Mouse (Mus musculus) thymus, adult 2 months (tissue): Measurements from ENCODE around the gene 4930524J08Rik. TPM values are rescaled to one million over a fixed set of nuclear protein-coding genes. Genes with fewer than 3 reads are reported as not detected.

Experiments used
- DNase-seq: peaks from one replicate; pipeline ENCODE4 v3.0.0; 2021
- H3K27ac ChIP-seq: fragments of 200-500 bp; 2 replicates; pipeline ENCODE4 v1.5.1; 2012; ENCODE audit warnings: low read length, control low read depth; ENCODE audit not compliant: control insufficient read depth, insufficient read depth
- H3K27me3 ChIP-seq: fragments of 200-500 bp; 2 replicates; pipeline ENCODE4 v1.6.1; 2012; ENCODE audit warnings: mild to moderate bottlenecking, low read length, moderate library complexity, mixed read lengths; ENCODE audit not compliant: control insufficient read depth, insufficient read depth
- H3K36me3 ChIP-seq: fragments of 200-500 bp; 2 replicates; pipeline ENCODE4 v1.6.1; 2012; ENCODE audit warnings: mild to moderate bottlenecking, low read length, moderate library complexity; ENCODE audit not compliant: control insufficient read depth, insufficient read depth
- H3K4me1 ChIP-seq: fragments of 200-500 bp; replicated peaks from 2 replicates; pipeline ENCODE4 v1.6.1; 2012; ENCODE audit warnings: low read length; ENCODE audit not compliant: control insufficient read depth, insufficient read depth
- H3K4me3 ChIP-seq: fragments of 200-500 bp; 2 replicates; pipeline ENCODE4 v1.5.1; 2012; ENCODE audit warnings: mild to moderate bottlenecking, low read length, control low read depth, moderate library complexity; ENCODE audit not compliant: control insufficient read depth, insufficient read depth
- CTCF ChIP-seq: fragments of 200-500 bp; IDR thresholded peaks from 2 replicates; pipeline ENCODE4 v1.5.1; 2012; ENCODE audit warnings: mild to moderate bottlenecking, control low read depth, low read length, moderate library complexity, borderline replicate concordance; ENCODE audit not compliant: control insufficient read depth, poor library complexity, insufficient read depth; ENCODE audit errors: extremely low read depth
- POLR2A ChIP-seq: fragments of 200-500 bp; IDR thresholded peaks from 2 replicates; pipeline ENCODE4 v1.6.1; 2012; ENCODE audit warnings: mild to moderate bottlenecking, low read length, control low read depth, moderate library complexity; ENCODE audit not compliant: control insufficient read depth, poor library complexity, insufficient read depth; ENCODE audit errors: extremely low read depth
- WGBS: fragments of 180-500 bp; shearing (Covaris S2); methylation state at CpG from one replicate; pipeline ENCODE4 v1.1.7; 2018; 5-methylcytosine and 5-hydroxymethylcytosine counted together
- polyA plus RNA-seq: library from polyadenylated mRNA; depleted of rRNA; stranded (reverse); fragments of >200 nt; gene quantifications from 2 replicates; pipeline ENCODE4 v1.2.3, GENCODE M21; 2012; rRNA removed

The 4930524J08Rik gene
- 3.9 and 5.6 TPM in 2 replicates for polyA plus RNA-seq

- Histone ChIP-seq H3K36me3 (no peaks in the 10 kb centered on the region), H3K4me1 (peaks cover 6% of the 10 kb centered on the region), H3K4me3 (peak within 1 kb of the TSS; percentile 96), H3K27ac (peak within 1 kb of the TSS; percentile 74), H3K27me3 (no peaks in the 10 kb centered on the region)
- under 1% methylated on average over 93 of the region's 97 CpGs for whole genome bisulfite sequencing
- peak; percentile 85 for DNase-seq
- TF ChIP-seq CTCF (no peak), POLR2A (peak; percentile 90)
These were observed at the start of gene 4930524J08Rik, which contains the start of gene Hnrnpd for GRCm38 (mm10) chr5:99978699-99979442. 4930524J08Rik (plus strand) TSS chr5:99979061. Hnrnpd (minus strand) TSS chr5:99978938.

- 89% methylated on average over 6 of the region's 6 CpGs for WGBS
- H3K27me3 ChIP-seq = no peaks in the 10 kb centered on the region
These were observed 47.0 kb upstream of the 4930524J08Rik start for GRCm38 (mm10) chr5:99931910-99932309.

GRCm38 (mm10) chr5:99939440-99939839 is 39.4 kb upstream of the 4930524J08Rik start:
- Histone ChIP-seq H3K27ac (no peak overlapping the region), H3K27me3 (no peaks in the 10 kb centered on the region), H3K4me3 (no peak overlapping the region), H3K36me3 (no peaks in the 10 kb centered on the region), H3K4me1 (no peaks in the 10 kb centered on the region)
- no peak for DNase-seq
- TF ChIP-seq CTCF (no peak), POLR2A (no peak)
- WGBS = 90% methylated on average over 3 of the region's 3 CpGs

More at GRCm38 (mm10) chr5:99931910-99932309, 47.0 kb upstream of the 4930524J08Rik start:
- DNase-seq = no peak
- no peak for TF ChIP-seq CTCF
- TF ChIP-seq POLR2A = no peak
- Histone ChIP-seq H3K27ac (no peak overlapping the region), H3K4me3 (no peak overlapping the region), H3K36me3 (no peaks in the 10 kb centered on the region), H3K4me1 (no peaks in the 10 kb centered on the region)

GRCm38 (mm10) chr5:99941273-99941672 is 37.6 kb upstream of the 4930524J08Rik start:
- H3K27me3 ChIP-seq = no peaks in the 10 kb centered on the region
- 95% methylated on average over 10 of the region's 10 CpGs for WGBS
- no peak overlapping the region for H3K4me3 ChIP-seq
- TF ChIP-seq POLR2A = no peak
- no peak for TF ChIP-seq CTCF
- no peaks in the 10 kb centered on the region for H3K36me3 ChIP-seq
- H3K4me1 ChIP-seq = no peaks in the 10 kb centered on the region
- DNase-seq = no peak
- H3K27ac ChIP-seq = no peak overlapping the region

- no peaks in the 10 kb centered on the region for H3K27me3 ChIP-seq
- 95% methylated on average over 10 of the region's 10 CpGs for WGBS
- H3K4me3 ChIP-seq = no peak overlapping the region
- H3K36me3 ChIP-seq = no peaks in the 10 kb centered on the region
- DNase-seq = no peak
- TF ChIP-seq CTCF = no peak
- no peak for TF ChIP-seq POLR2A
- H3K27ac ChIP-seq = no peak overlapping the region
- no peaks in the 10 kb centered on the region for H3K4me1 ChIP-seq
These were observed 36.9 kb upstream of the 4930524J08Rik start for GRCm38 (mm10) chr5:99941776-99942502.

- no peaks in the 10 kb centered on the region; the same call in 1 of the 2 replicates for H3K36me3 ChIP-seq
- no peak overlapping the region for H3K4me3 ChIP-seq
- 97% methylated on average over 5 of the region's 5 CpGs for WGBS
- H3K4me1 ChIP-seq = no peaks in the 10 kb centered on the region
- H3K27ac ChIP-seq = no peak overlapping the region
- no peaks in the 10 kb centered on the region for H3K27me3 ChIP-seq
- no peak for DNase-seq
- TF ChIP-seq POLR2A (no peak), CTCF (no peak)
These were observed 26.3 kb upstream of the 4930524J08Rik start for GRCm38 (mm10) chr5:99952513-99952912.
